Mouse (Mus musculus): ENCODE results near the gene Dhx38.

Gene Dhx38

DNA sequence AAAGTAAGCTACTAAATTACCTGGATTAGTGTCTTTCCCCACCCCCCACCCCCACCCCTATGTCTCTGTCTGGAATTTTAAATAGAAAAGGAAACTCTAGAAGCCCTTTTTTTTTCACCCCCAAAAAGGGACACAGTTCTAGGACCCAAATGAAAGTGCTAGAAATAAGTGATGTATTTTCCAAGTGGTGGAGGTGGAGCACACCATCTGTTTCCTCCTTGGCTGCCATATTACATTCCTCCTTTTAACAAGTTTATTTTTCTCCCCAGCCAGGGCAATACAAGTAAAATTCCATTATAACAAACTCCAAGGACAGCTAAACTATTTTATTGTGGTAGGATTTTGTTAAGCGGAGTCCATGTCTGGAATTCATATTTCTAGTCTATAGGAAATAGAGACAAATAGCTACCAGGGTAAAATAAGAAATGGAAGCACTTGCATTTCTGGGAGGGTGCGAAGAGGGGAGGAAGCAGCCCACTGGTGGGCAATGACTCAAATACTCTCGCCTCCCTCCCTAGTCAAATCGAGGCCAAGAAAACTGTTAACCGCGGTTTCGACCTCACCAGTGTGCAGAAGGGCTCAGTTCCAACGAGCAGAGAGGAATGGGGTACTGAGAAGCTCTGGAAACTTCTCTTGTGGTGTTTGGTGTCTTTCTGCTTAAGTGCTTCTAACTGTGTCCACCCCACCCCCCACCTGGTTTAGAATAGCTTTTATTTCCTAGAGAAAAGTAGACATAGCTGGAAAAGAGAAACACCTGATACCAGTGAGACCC, 22.7 kb downstream of the Dhx38 start:
- no peak for DNase-seq

DNA sequence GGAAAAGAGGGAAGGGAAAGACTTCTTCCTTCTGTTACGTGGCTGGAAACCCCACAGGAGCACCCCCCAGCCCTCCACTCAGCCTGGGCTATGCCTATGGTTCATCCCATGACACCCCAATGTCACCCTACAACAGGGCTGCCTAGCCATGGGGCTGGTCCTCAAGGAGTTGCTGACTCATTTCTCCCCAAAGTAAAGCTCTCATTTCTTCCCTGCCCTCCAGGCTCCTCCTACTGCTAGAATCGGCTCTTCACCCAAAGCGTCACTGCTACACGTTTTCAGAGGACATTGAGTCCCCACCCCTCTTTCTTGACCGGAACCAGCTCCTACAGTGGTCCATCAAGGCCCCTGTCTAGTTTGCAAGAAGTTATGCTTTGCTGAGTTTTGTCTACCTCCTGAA, 23.5 kb downstream of the Dhx38 start:
- DNase-seq: no peak

DNA sequence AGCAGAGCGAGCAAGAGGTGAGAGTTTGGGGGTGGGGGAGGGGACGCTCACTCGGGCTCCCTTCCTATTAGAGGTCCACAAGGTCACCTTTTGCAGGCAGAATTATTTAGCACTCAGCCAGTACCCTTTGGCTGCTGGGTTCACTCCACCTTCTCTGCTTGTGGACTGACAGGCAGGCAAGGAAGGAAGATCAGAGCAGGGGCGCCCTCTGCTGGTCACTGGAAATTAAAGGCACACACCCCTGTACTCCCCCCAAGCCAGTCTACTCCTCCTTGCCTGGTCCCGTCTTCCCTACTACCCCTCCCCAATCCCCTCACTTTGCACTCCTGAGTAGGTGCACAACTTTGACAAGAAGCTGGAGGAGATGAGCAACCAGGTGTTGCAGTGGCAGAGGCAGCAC, 29.0 kb downstream of the Dhx38 start:
- DNase-seq: peak; percentile 87

DNA sequence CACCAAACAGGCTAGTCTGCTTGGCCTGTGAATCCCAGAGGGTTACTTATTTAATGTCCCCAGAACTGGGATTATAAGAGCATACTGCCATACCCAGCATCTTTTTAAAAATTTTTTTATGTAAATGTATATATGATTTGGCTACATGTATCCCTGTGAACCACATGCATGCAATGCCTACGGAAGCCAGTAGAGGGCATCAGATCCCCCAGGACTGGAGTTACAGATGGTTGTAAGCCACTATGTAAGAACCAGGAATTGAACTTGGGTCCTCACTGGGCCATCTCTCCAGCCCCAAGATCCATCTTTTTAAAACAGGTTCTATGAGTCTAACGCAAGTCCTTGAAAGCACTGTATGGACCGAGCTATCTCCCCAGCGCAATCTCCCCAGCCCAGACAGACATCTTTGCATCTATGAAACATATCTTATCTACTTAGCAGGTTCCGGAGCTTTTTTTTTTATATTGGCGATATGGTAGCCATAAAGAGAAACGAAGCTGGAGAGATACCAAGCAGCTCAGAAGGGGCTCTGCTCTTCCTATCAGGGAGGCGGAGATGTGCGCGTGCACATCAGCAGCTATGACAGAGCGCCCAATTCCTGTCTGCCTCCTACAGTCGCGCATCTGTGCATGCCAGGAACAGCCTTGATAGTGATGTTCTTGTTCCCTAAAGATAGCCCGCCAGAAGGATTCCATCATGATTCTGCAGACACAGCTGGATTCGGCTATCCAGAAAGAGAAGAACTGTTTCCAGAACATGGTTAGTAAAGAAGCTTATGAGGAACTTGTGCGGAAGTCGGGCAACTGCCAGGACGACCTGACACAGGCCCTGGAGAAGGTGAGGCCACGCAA, 30.3 kb downstream of the Dhx38 start:
- peak; percentile 77 for DNase-seq

DNA sequence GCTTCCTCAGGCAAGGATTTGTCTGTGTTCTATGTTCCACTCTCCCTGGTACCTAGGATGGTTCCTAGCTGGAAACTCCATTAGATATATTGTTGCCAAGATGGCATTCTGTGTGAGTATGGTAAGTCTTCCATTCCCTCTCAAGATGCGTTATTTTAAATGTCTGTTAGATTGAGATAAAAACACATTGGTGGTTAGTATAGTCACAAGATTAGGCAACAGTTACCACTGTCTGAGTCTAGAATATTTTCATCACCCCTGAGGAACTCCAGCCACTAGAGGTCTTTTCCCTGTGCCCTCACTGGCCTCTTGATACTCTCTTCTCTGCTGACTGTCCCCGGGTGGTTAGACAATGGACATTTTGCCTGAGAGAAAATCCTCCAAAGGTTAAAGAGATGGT, 41.7 kb downstream of the Dhx38 start:
- DNase-seq: no peak

DNA sequence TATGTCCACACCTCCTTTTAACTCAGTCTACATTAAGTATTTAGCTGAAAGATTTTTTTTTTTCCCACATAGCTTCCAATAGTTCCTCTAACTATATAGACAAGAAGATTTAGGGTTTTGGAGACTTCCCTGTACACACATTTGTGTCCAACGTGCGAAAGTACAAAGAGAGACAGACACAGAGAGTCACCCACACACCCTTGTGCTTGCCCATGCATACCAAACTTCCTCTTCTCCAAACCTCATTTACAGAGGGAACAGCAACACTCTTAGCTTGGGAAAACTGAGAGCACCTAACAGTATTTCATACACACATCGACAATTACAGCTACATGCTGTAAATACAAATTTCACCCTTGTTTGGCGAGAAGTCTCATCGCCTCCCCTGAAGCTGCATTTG, 60.1 kb downstream of the Dhx38 start:
- DNase-seq: no peak

DNA sequence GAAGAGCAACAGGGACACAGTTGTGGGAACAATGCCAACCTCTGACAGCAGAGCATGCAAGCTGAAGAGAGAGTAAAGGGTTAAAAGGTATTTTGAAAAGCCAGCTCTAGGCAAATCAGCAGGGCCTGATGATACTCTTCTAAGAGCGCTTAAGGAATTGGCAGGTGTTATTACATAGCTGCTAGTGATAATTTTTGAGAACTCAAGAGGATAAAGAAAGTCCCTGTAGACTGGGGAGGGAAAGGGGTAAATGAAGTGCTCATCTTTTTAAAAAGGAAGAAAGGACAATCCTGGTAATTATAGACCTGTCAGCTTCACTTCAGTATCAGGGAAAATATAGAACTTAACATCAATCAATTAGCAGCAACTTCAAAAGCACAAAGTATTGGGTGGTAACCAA, 62.1 kb downstream of the Dhx38 start:
- no peak for DNase-seq

DNA sequence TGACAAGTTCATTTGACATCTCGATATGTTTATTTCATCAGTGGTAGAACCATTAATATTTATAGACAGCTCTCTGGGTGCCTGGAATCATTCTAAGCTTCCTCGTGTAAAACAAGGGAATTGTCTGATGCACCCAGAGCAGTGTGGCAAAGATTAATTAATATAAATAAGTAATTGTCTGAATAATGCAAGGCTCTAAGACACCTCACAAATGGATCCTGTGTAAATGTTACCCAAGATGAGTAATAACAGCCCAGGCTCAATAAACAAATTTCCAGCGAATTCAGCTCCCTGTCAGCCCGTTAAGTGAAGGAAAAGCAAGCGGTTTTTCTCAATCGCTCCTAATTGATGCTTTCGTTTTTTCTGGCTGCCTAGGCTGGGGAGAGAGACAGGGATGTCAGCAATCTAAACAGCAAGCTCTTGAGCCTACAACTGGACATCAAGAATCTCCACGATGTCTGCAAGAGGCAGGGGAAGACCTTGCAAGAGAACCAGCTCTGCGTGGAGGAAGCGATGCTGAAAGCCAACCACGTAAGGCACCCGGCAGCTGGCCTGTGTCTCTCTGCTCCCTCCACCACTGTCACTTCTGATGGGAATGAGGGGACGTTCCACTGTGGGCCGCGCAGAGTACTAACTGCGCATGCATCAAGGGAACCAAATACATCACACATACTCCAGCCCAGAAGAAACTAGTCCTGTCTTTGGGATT, 66.5 kb downstream of the Dhx38 start:
- DNase-seq: no peak
